Mouse (Mus musculus): ENCODE measurements at regions not wholly inside any gene's neighbourhood (a gene's known extent, or its start where the extent isn't known, plus 50 kb on each side); places are given as distances from the start of the nearest gene placed in this dataset.

GRCm38 (mm10) chr11:41425592-41425991 lies 575.1 kb downstream of the Gabrg2 start:
- 44% methylated on average over 4 of the region's 4 CpGs for WGBS
- no peak overlapping the region for H3K4me3 ChIP-seq (ENCODE audit: low read length)
- H3K27me3 ChIP-seq (ENCODE audit: insufficient read depth, low read length) = no peaks in the 10 kb centered on the region
- H3K27ac ChIP-seq (ENCODE audit: low read length) = no peak overlapping the region
- no peaks in the 10 kb centered on the region for H3K9me3 ChIP-seq (ENCODE audit: low read length)
- no peaks in the 10 kb centered on the region for H3K36me3 ChIP-seq (ENCODE audit: insufficient read depth, low read length)
- ATAC-seq (ENCODE audit: low FRiP score, low TSS enrichment) = no peak
- no peaks in the 10 kb centered on the region for H3K4me1 ChIP-seq (ENCODE audit: insufficient read depth, low read length)
- H3K4me2 ChIP-seq (replicated peaks; ENCODE audit: low read depth, low read length) = no peak overlapping the region
- no peak overlapping the region for H3K9ac ChIP-seq (replicated peaks; ENCODE audit: low read length)
